Mouse (Mus musculus): ENCODE data around the gene Ccdc91. TPM values are rescaled to one million over a fixed set of nuclear protein-coding genes. Genes with fewer than 3 reads are reported as not detected.

Gene Ccdc91
- 23.9 and 25.7 TPM in 2 replicates for polyA plus RNA-seq (2015; fragmentation: Nextera tagmentation; extraction: Ambion mirVana)

GRCm38 (mm10) chr6:147475727-147476613, at the start of gene Ccdc91:
Gene Ccdc91, plus strand, starts transcription at chr6:147475828.
- Histone ChIP-seq H3K9me3 (replicated peaks; ENCODE audit: low read length) (no peaks in the 10 kb centered on the region), H3K4me3 (replicated peaks; ENCODE audit: low read depth, low read length) (peak within 1 kb of the TSS; percentile 67), H3K9ac (ENCODE audit: low read depth, low read length) (peak within 1 kb of the TSS; percentile 89), H3K27me3 (ENCODE audit: insufficient read depth, low read length) (no peaks in the 10 kb centered on the region), H3K4me1 (replicated peaks; ENCODE audit: insufficient read depth, low read length) (no peaks in the 10 kb centered on the region), H3K4me2 (ENCODE audit: low read length) (peak within 1 kb of the TSS; percentile 78), H3K27ac (peak within 1 kb of the TSS; percentile 94), H3K36me3 (ENCODE audit: insufficient read depth, low read length) (no peaks in the 10 kb centered on the region)
- under 1% methylated on average over 74 of the region's 78 CpGs for WGBS
- peak; percentile 32; the same call in 1 of the 2 replicates for TF ChIP-seq CTCF (IDR thresholded peaks at IDR 0.05; ENCODE audit: low read depth)
- ATAC-seq (replicated peaks; ENCODE audit: low FRiP score, low read depth) (peak; percentile 98), DNase-seq (ENCODE audit: low spot score) (peak; percentile 95)

- Histone ChIP-seq H3K9me3 (replicated peaks; ENCODE audit: low read length) (no peaks in the 10 kb centered on the region), H3K27ac (no peak overlapping the region), H3K4me1 (replicated peaks; ENCODE audit: insufficient read depth, low read length) (no peaks in the 10 kb centered on the region), H3K36me3 (ENCODE audit: insufficient read depth, low read length) (no peaks in the 10 kb centered on the region), H3K4me3 (replicated peaks; ENCODE audit: low read depth, low read length) (no peak overlapping the region), H3K27me3 (ENCODE audit: insufficient read depth, low read length) (no peaks in the 10 kb centered on the region), H3K9ac (ENCODE audit: low read depth, low read length) (no peak overlapping the region), H3K4me2 (ENCODE audit: low read length) (no peak overlapping the region)
- WGBS = 82% methylated on average over 11 of the region's 11 CpGs
- no peak for TF ChIP-seq CTCF (IDR thresholded peaks at IDR 0.05; ENCODE audit: low read depth)
- DNase-seq (ENCODE audit: low spot score) (no peak), ATAC-seq (replicated peaks; ENCODE audit: low FRiP score, low read depth) (no peak)
Measured at GRCm38 (mm10) chr6:147426927-147427487, 48.6 kb upstream of the Ccdc91 start.

- ATAC-seq (replicated peaks; ENCODE audit: low FRiP score, low read depth) (no peak), DNase-seq (ENCODE audit: low spot score) (no peak)
- Histone ChIP-seq H3K27me3 (ENCODE audit: insufficient read depth, low read length) (no peaks in the 10 kb centered on the region), H3K36me3 (ENCODE audit: insufficient read depth, low read length) (no peaks in the 10 kb centered on the region), H3K9ac (ENCODE audit: low read depth, low read length) (no peak overlapping the region), H3K4me1 (replicated peaks; ENCODE audit: insufficient read depth, low read length) (no peaks in the 10 kb centered on the region), H3K27ac (no peak overlapping the region), H3K4me3 (replicated peaks; ENCODE audit: low read depth, low read length) (no peak overlapping the region), H3K4me2 (ENCODE audit: low read length) (no peak overlapping the region), H3K9me3 (replicated peaks; ENCODE audit: low read length) (no peaks in the 10 kb centered on the region)
- no peak for TF ChIP-seq CTCF (IDR thresholded peaks at IDR 0.05; ENCODE audit: low read depth)
- WGBS = 82% methylated on average over 5 of the region's 5 CpGs
Measured at GRCm38 (mm10) chr6:147455775-147456174, 19.9 kb upstream of the Ccdc91 start.

- Histone ChIP-seq H3K4me2 (ENCODE audit: low read length) (no peak overlapping the region), H3K9me3 (replicated peaks; ENCODE audit: low read length) (no peaks in the 10 kb centered on the region), H3K9ac (ENCODE audit: low read depth, low read length) (no peak overlapping the region), H3K4me3 (replicated peaks; ENCODE audit: low read depth, low read length) (no peak overlapping the region), H3K27ac (no peak overlapping the region), H3K4me1 (replicated peaks; ENCODE audit: insufficient read depth, low read length) (no peaks in the 10 kb centered on the region), H3K27me3 (ENCODE audit: insufficient read depth, low read length) (no peaks in the 10 kb centered on the region), H3K36me3 (ENCODE audit: insufficient read depth, low read length) (no peaks in the 10 kb centered on the region)
- 45% methylated on average over 11 of the region's 11 CpGs for WGBS
- DNase-seq (ENCODE audit: low spot score) = peak; percentile 84
- TF ChIP-seq CTCF (IDR thresholded peaks at IDR 0.05; ENCODE audit: low read depth) = no peak
- peak; percentile 84 for ATAC-seq (replicated peaks; ENCODE audit: low FRiP score, low read depth)
Measured at GRCm38 (mm10) chr6:147458637-147459301, 16.9 kb upstream of the Ccdc91 start.

- H3K4me3 ChIP-seq (replicated peaks; ENCODE audit: low read depth, low read length) = no peak overlapping the region
- WGBS = 46% methylated on average over 5 of the region's 5 CpGs
- H3K9me3 ChIP-seq (replicated peaks; ENCODE audit: low read length) = no peaks in the 10 kb centered on the region
- TF ChIP-seq CTCF (IDR thresholded peaks at IDR 0.05; ENCODE audit: low read depth) = no peak
- H3K4me2 ChIP-seq (ENCODE audit: low read length) = no peak overlapping the region
- H3K36me3 ChIP-seq (ENCODE audit: insufficient read depth, low read length) = no peaks in the 10 kb centered on the region
- ATAC-seq (replicated peaks; ENCODE audit: low FRiP score, low read depth) = no peak
- H3K4me1 ChIP-seq (replicated peaks; ENCODE audit: insufficient read depth, low read length) = no peaks in the 10 kb centered on the region
- H3K9ac ChIP-seq (ENCODE audit: low read depth, low read length) = no peak overlapping the region
- DNase-seq (ENCODE audit: low spot score) = no peak
- H3K27me3 ChIP-seq (ENCODE audit: insufficient read depth, low read length) = no peaks in the 10 kb centered on the region
- H3K27ac ChIP-seq = no peak overlapping the region
Measured at GRCm38 (mm10) chr6:147470016-147470415, 5.6 kb upstream of the Ccdc91 start.

GRCm38 (mm10) chr6:147481141-147481540, 5.5 kb downstream of the Ccdc91 start:
- Histone ChIP-seq H3K4me3 (replicated peaks; ENCODE audit: low read depth, low read length) (no peak overlapping the region), H3K9me3 (replicated peaks; ENCODE audit: low read length) (no peaks in the 10 kb centered on the region), H3K36me3 (ENCODE audit: insufficient read depth, low read length) (no peaks in the 10 kb centered on the region), H3K9ac (ENCODE audit: low read depth, low read length) (no peak overlapping the region), H3K4me1 (replicated peaks; ENCODE audit: insufficient read depth, low read length) (no peaks in the 10 kb centered on the region), H3K27me3 (ENCODE audit: insufficient read depth, low read length) (no peaks in the 10 kb centered on the region), H3K4me2 (ENCODE audit: low read length) (no peak overlapping the region), H3K27ac (no peak overlapping the region)
- 90% methylated on average over 5 of the region's 5 CpGs for WGBS
- DNase-seq (ENCODE audit: low spot score) = no peak
- TF ChIP-seq CTCF (IDR thresholded peaks at IDR 0.05; ENCODE audit: low read depth) = no peak
- no peak for ATAC-seq (replicated peaks; ENCODE audit: low FRiP score, low read depth)

All from kidney, postnatal 0 days (tissue).